Mouse (Mus musculus): ENCODE measurements around the gene Casz1.

GRCm38 (mm10) chr4:148766021-148766775, 38.0 kb upstream of the Casz1 start:
- TF ChIP-seq GATA1 (IDR thresholded peaks at IDR 0.05; ENCODE audit: borderline replicate concordance, low read length) = no peak
- TF ChIP-seq FLI1 (IDR thresholded peaks at IDR 0.05; ENCODE audit: low read length) = no peak
